Mouse (Mus musculus): ENCODE measurements around the gene Tubgcp2.

The Tubgcp2 gene

GRCm38 (mm10) chr7:139980778-139981177 lies 55.7 kb downstream of the Tubgcp2 start:
- DNase-seq (ENCODE audit: low spot score in 2 of 2): no peak

GRCm38 (mm10) chr7:139979011-139979719 lies 57.3 kb downstream of the Tubgcp2 start:
- DNase-seq (ENCODE audit: low spot score in 2 of 2): peak in 1 of 2 experiments; percentile 18

GRCm38 (mm10) chr7:139978278-139978892 lies 58.1 kb downstream of the Tubgcp2 start, which contains the start of gene 6430531B16Rik:
Gene 6430531B16Rik, minus strand, starts transcription at chr7:139978755.
- DNase-seq (ENCODE audit: low spot score in 2 of 2): peak; percentile 69 to 85

GRCm38 (mm10) chr7:139975471-139975870 lies 61.0 kb downstream of the Tubgcp2 start:
- DNase-seq (ENCODE audit: low spot score in 2 of 2): no peak

- no peak for DNase-seq (ENCODE audit: low spot score in 2 of 2)
These were observed 62.2 kb downstream of the Tubgcp2 start for GRCm38 (mm10) chr7:139974307-139974706.

GRCm38 (mm10) chr7:139972923-139973331 lies 63.5 kb downstream of the Tubgcp2 start:
- DNase-seq (ENCODE audit: low spot score in 2 of 2): no peak

- DNase-seq (ENCODE audit: low spot score in 2 of 2): no peak
These were observed 65.0 kb downstream of the Tubgcp2 start for GRCm38 (mm10) chr7:139971436-139971835.

- DNase-seq (ENCODE audit: low spot score in 2 of 2): no peak
These were observed 65.5 kb downstream of the Tubgcp2 start for GRCm38 (mm10) chr7:139970979-139971378.

GRCm38 (mm10) chr7:139970216-139970919 lies 66.1 kb downstream of the Tubgcp2 start:
- DNase-seq (ENCODE audit: low spot score in 2 of 2): no peak

- DNase-seq (ENCODE audit: low spot score in 2 of 2): peak; percentile 85 to 93
These were observed 66.9 kb downstream of the Tubgcp2 start for GRCm38 (mm10) chr7:139969348-139970130.

GRCm38 (mm10) chr7:139968428-139968827 lies 68.0 kb downstream of the Tubgcp2 start:
- no peak for DNase-seq (ENCODE audit: low spot score in 2 of 2)

- no peak for DNase-seq (ENCODE audit: low spot score in 2 of 2)
These were observed 69.3 kb downstream of the Tubgcp2 start for GRCm38 (mm10) chr7:139967175-139967574.

GRCm38 (mm10) chr7:139963814-139964213 lies 72.7 kb downstream of the Tubgcp2 start:
- no peak for DNase-seq (ENCODE audit: low spot score in 2 of 2)

- DNase-seq (ENCODE audit: low spot score in 2 of 2): no peak
These were observed 75.3 kb downstream of the Tubgcp2 start for GRCm38 (mm10) chr7:139961141-139961540.

- no peak for DNase-seq (ENCODE audit: low spot score in 2 of 2)
These were observed 78.5 kb downstream of the Tubgcp2 start for GRCm38 (mm10) chr7:139957958-139958357.

- DNase-seq (ENCODE audit: low spot score in 2 of 2): no peak
These were observed 79.0 kb downstream of the Tubgcp2 start for GRCm38 (mm10) chr7:139957437-139957836.

GRCm38 (mm10) chr7:139956658-139957057 lies 79.8 kb downstream of the Tubgcp2 start:
- no peak for DNase-seq (ENCODE audit: low spot score in 2 of 2)

GRCm38 (mm10) chr7:139955505-139955904 lies 81.0 kb downstream of the Tubgcp2 start:
- no peak for DNase-seq (ENCODE audit: low spot score in 2 of 2)

- DNase-seq (ENCODE audit: low spot score in 2 of 2): no peak
These were observed 84.4 kb downstream of the Tubgcp2 start for GRCm38 (mm10) chr7:139951991-139952633.

- no peak for DNase-seq (ENCODE audit: low spot score in 2 of 2)
These were observed 85.4 kb downstream of the Tubgcp2 start for GRCm38 (mm10) chr7:139951079-139951478.

- DNase-seq (ENCODE audit: low spot score in 2 of 2): no peak
These were observed 86.0 kb downstream of the Tubgcp2 start for GRCm38 (mm10) chr7:139950283-139950971.

Measured in frontal cortex, postnatal 25 days (tissue).